10 mouse cellular contexts compared by ENCODE assay signal in genomic region chr2:30418259-30418658, GRCm38 (mm10). TPM values are rescaled to one million over a fixed set of nuclear protein-coding genes. Genes with fewer than 3 reads are reported as not detected.
DNase-seq lines count a peak whose midpoint lies in the region; ATAC-seq and TF ChIP-seq lines count a peak whose summit lies in the region.
"Had no signal": no experiment of that assay in that cellular context is flagged by ENCODE, and none has a peak within 500 bp of the region (broad histone marks: within the 10 kb centered on the region; RNA-seq: fewer than 3 reads in every experiment).

No protein-coding gene starts in this region.

- WGBS in heart, embryonic 14.5 days, result 75% methylated on average over 6 of the region's 6 CpGs
- WGBS in forebrain, embryonic 14.5 days, result 82% methylated on average over 6 of the region's 6 CpGs
- WGBS in liver, embryonic 16.5 days (ENCODE audit: insufficient replicate concordance), result 60% methylated on average over 6 of the region's 6 CpGs

- peak overlapping the region in 1 of 2 experiments; percentile 70; a peak in 1 of 4 replicates for H3K27ac ChIP-seq in heart, embryonic 14.5 days (replicated peaks in 1 of 2; ENCODE audit: control insufficient read depth in 1 of 2, insufficient read depth in 1 of 2, low read depth in 2 of 2, low read length in 2 of 2)
- H3K27ac ChIP-seq in forebrain, embryonic 14.5 days (ENCODE audit: low read depth, low read length), result no peak overlapping the region
- peak overlapping the region; percentile 97 for H3K27ac ChIP-seq in liver, embryonic 16.5 days (ENCODE audit: low read length)

- no peak for TF ChIP-seq CTCF in G1E (IDR thresholded peaks at IDR 0.05; ENCODE audit: low read depth, low read length)

- peaks cover 26 to 40% of the 10 kb centered on the region in 2 experiments for H3K4me1 ChIP-seq in heart, embryonic 14.5 days (ENCODE audit: control insufficient read depth in 2 of 2, insufficient read depth in 2 of 2, low read length in 2 of 2)
- H3K4me1 ChIP-seq in G1E (ENCODE audit: insufficient read depth, low read depth, low read length), result peaks cover 69% of the 10 kb centered on the region
- peaks cover 10% of the 10 kb centered on the region for H3K4me1 ChIP-seq in forebrain, embryonic 14.5 days (ENCODE audit: control insufficient read depth, insufficient read depth, low read length)
- peaks cover 41% of the 10 kb centered on the region for H3K4me1 ChIP-seq in liver, embryonic 16.5 days (ENCODE audit: control insufficient read depth, low read depth, low read length)

- peak overlapping the region; percentile 46; the same call in 1 of the 2 replicates for H3K9ac ChIP-seq in heart, embryonic 14.5 days (ENCODE audit: low read length)
- peak overlapping the region; percentile 32; the same call in 1 of the 2 replicates for H3K9ac ChIP-seq in forebrain, embryonic 14.5 days (ENCODE audit: low read length)
- H3K9ac ChIP-seq in liver, embryonic 16.5 days (ENCODE audit: low read depth, low read length), result peak overlapping the region; percentile 73

- 0 out of 2 replicates have a peak overlapping the region, but pooled peaks have one; percentile 35 for H3K4me2 ChIP-seq in heart, embryonic 14.5 days (ENCODE audit: low read length)
- no peak overlapping the region for H3K4me2 ChIP-seq in forebrain, embryonic 14.5 days (ENCODE audit: low read length)
- H3K4me2 ChIP-seq in liver, embryonic 16.5 days (ENCODE audit: low read depth, low read length), result peak overlapping the region; percentile 88

- peaks cover 9% of the 10 kb centered on the region; the same call in 1 of the 2 replicates for H3K36me3 ChIP-seq in heart, embryonic 14.5 days (ENCODE audit: control insufficient read depth, insufficient read depth, low read length)
- H3K36me3 ChIP-seq in G1E (replicated peaks), result peaks cover 54% of the 10 kb centered on the region
- H3K36me3 ChIP-seq in forebrain, embryonic 14.5 days (ENCODE audit: control insufficient read depth, insufficient read depth, low read length), result 0 out of 2 replicates have a peak, but pooled peaks cover 5% of the 10 kb centered on the region
- peaks cover 2% of the 10 kb centered on the region; the same call in 1 of the 2 replicates for H3K36me3 ChIP-seq in liver, embryonic 16.5 days (ENCODE audit: control insufficient read depth, insufficient read depth)

- no peaks in the 10 kb centered on the region for H3K27me3 ChIP-seq in heart, embryonic 14.5 days (ENCODE audit: control insufficient read depth, insufficient read depth, low read length)
- no peaks in the 10 kb centered on the region for H3K27me3 ChIP-seq in G1E (ENCODE audit: insufficient read depth, low read length)
- H3K27me3 ChIP-seq in forebrain, embryonic 14.5 days (replicated peaks; ENCODE audit: control insufficient read depth, insufficient read depth, low read length), result no peaks in the 10 kb centered on the region
- H3K27me3 ChIP-seq in liver, embryonic 16.5 days (ENCODE audit: control insufficient read depth, insufficient read depth, low read depth, low read length), result no peaks in the 10 kb centered on the region

- H3K9me3 ChIP-seq in heart, embryonic 14.5 days (ENCODE audit: control insufficient read depth, low read length), result no peaks in the 10 kb centered on the region
- no peaks in the 10 kb centered on the region for H3K9me3 ChIP-seq in G1E (replicated peaks)
- H3K9me3 ChIP-seq in forebrain, embryonic 14.5 days (replicated peaks; ENCODE audit: control insufficient read depth, low read length), result no peaks in the 10 kb centered on the region
- no peaks in the 10 kb centered on the region for H3K9me3 ChIP-seq in liver, embryonic 16.5 days (replicated peaks; ENCODE audit: control insufficient read depth, low read length)

- DNase-seq in heart, adult 8-10 months (ENCODE audit: low spot score), result no peak
- DNase-seq in G1E (ENCODE audit: low spot score) (no peak), adipocyte (ENCODE audit: low spot score) (no peak)
- DNase-seq in forebrain, embryonic 14.5 days (ENCODE audit: low spot score), result no peak
- no peak for DNase-seq in adrenal gland, postnatal 36 days
- no peak for DNase-seq in ovary, postnatal 36 days (ENCODE audit: low spot score)
- DNase-seq: right cerebral cortex, postnatal 14 days had no signal

- no peak overlapping the region for H3K4me3 ChIP-seq in heart, embryonic 14.5 days (ENCODE audit: control insufficient read depth in 1 of 2, insufficient read depth in 1 of 2, low read depth in 1 of 2, low read length in 2 of 2)
- peak overlapping the region; percentile 69; the same call in 1 of the 2 replicates for H3K4me3 ChIP-seq in G1E (ENCODE audit: low read depth, low read length)
- H3K4me3 ChIP-seq in forebrain, embryonic 14.5 days (ENCODE audit: low read depth, low read length), result no peak overlapping the region
- peak overlapping the region; percentile 99 for H3K4me3 ChIP-seq in liver, embryonic 16.5 days (ENCODE audit: low read depth, low read length)

- no peak for ATAC-seq in heart, embryonic 14.5 days (ENCODE audit: insufficient number of reproducible peaks, insufficient read depth, low FRiP score, low read depth)
- no peak for ATAC-seq in G1E (ENCODE audit: extremely low read depth, insufficient number of reproducible peaks, low FRiP score, poor library complexity, severe bottlenecking)
- ATAC-seq in forebrain, embryonic 14.5 days, result no peak
- ATAC-seq in liver, embryonic 16.5 days (ENCODE audit: low read depth), result no peak
- ATAC-seq: lung, postnatal 0 days had no signal

RNA-seq across cellular contexts. Expression of gene Ptpa, which starts 2.4 kb away (rescaled TPM):
- polyA plus RNA-seq in heart, embryonic 14.5 days (2014; fragmentation: Nextera tagmentation; extraction: Ambion mirVana), result 42.0 and 61.2 TPM in 2 replicates
- 100 to 1,000 TPM in 1 of 4 experiments, 10 to 100 TPM in 3; 74.6 to 100 (median 83.0) TPM for total RNA-seq in heart, adult 8-10 months (2022)
- total RNA-seq in G1E (2014; fragmentation: Nextera tagmentation), result 87.0 and 106 TPM in 2 replicates
- total RNA-seq in G1E (2017), result 74.1 and 81.5 TPM in 2 replicates
- 502 and 583 TPM in 2 replicates for polyA plus RNA-seq in G1E (2012)
- polyA plus RNA-seq in forebrain, embryonic 14.5 days (2014; fragmentation: Nextera tagmentation; extraction: Ambion mirVana), result 66.6 and 88.4 TPM in 2 replicates
- 121 TPM in 2 replicates for polyA plus RNA-seq in liver, embryonic 16.5 days (2015; fragmentation: Nextera tagmentation; extraction: Ambion mirVana)
- total RNA-seq in adrenal gland, postnatal 36 days (2021), result 100 to 1,000 TPM; 123 to 143 TPM

RNA-seq across cellular contexts. Expression of gene Crat, which starts 2.6 kb away (rescaled TPM):
- polyA plus RNA-seq in heart, embryonic 14.5 days (2014; fragmentation: Nextera tagmentation; extraction: Ambion mirVana), result 127 and 135 TPM in 2 replicates
- 100 to 1,000 TPM; 490 to 636 (median 559) TPM for total RNA-seq in heart, adult 8-10 months (2022)
- total RNA-seq in G1E (2014; fragmentation: Nextera tagmentation), result 28.6 and 44.4 TPM in 2 replicates
- 16.1 and 17.2 TPM in 2 replicates for total RNA-seq in G1E (2017)
- polyA plus RNA-seq in G1E (2012), result 34.2 and 43.2 TPM in 2 replicates
- polyA plus RNA-seq in forebrain, embryonic 14.5 days (2014; fragmentation: Nextera tagmentation; extraction: Ambion mirVana), result 26.8 and 31.9 TPM in 2 replicates
- polyA plus RNA-seq in liver, embryonic 16.5 days (2015; fragmentation: Nextera tagmentation; extraction: Ambion mirVana), result 24.2 and 31.3 TPM in 2 replicates
- 100 to 1,000 TPM; 124 to 168 TPM for total RNA-seq in adrenal gland, postnatal 36 days (2021)

RNA-seq across cellular contexts. Expression of gene Dolpp1, which starts 26.2 kb away (rescaled TPM):
- polyA plus RNA-seq in heart, embryonic 14.5 days (2014; fragmentation: Nextera tagmentation; extraction: Ambion mirVana), result 16.8 and 20.8 TPM in 2 replicates
- 1 to 10 TPM; 5.7 to 9.8 (median 7.9) TPM for total RNA-seq in heart, adult 8-10 months (2022)
- total RNA-seq in G1E (2014; fragmentation: Nextera tagmentation) (16.0 and 17.3 TPM in 2 replicates), G1E (2017) (23.2 and 25.0 TPM in 2 replicates)
- polyA plus RNA-seq in G1E (2012), result 25.8 and 28.0 TPM in 2 replicates
- 48.1 and 57.8 TPM in 2 replicates for polyA plus RNA-seq in forebrain, embryonic 14.5 days (2014; fragmentation: Nextera tagmentation; extraction: Ambion mirVana)
- 14.7 and 16.5 TPM in 2 replicates for polyA plus RNA-seq in liver, embryonic 16.5 days (2015; fragmentation: Nextera tagmentation; extraction: Ambion mirVana)
- total RNA-seq in adrenal gland, postnatal 36 days (2021), result 10 to 100 TPM; 18.2 to 18.7 TPM

RNA-seq across cellular contexts. Expression of gene Miga2, which starts 54.2 kb away (rescaled TPM):
- polyA plus RNA-seq in heart, embryonic 14.5 days (2014; fragmentation: Nextera tagmentation; extraction: Ambion mirVana), result 28.3 and 31.6 TPM in 2 replicates
- 10 to 100 TPM; 66.5 to 76.0 (median 71.4) TPM for total RNA-seq in heart, adult 8-10 months (2022)
- total RNA-seq in G1E (2014; fragmentation: Nextera tagmentation) (9.5 and 12.0 TPM in 2 replicates), G1E (2017) (9.2 and 13.5 TPM in 2 replicates)
- polyA plus RNA-seq in G1E (2012), result 8.1 and 9.0 TPM in 2 replicates
- 18.7 and 23.7 TPM in 2 replicates for polyA plus RNA-seq in forebrain, embryonic 14.5 days (2014; fragmentation: Nextera tagmentation; extraction: Ambion mirVana)
- polyA plus RNA-seq in liver, embryonic 16.5 days (2015; fragmentation: Nextera tagmentation; extraction: Ambion mirVana), result 6.5 and 7.2 TPM in 2 replicates
- 10 to 100 TPM; 72.9 to 89.7 TPM for total RNA-seq in adrenal gland, postnatal 36 days (2021)

RNA-seq across cellular contexts. Expression of gene Ier5l, which starts 55.8 kb away (rescaled TPM):
- polyA plus RNA-seq in heart, embryonic 14.5 days (2014; fragmentation: Nextera tagmentation; extraction: Ambion mirVana), result 3.5 and 4.2 TPM in 2 replicates
- total RNA-seq in heart, adult 8-10 months (2022), result 1 to 10 TPM; 2.4 to 5.0 (median 4.3) TPM
- total RNA-seq in G1E (2014; fragmentation: Nextera tagmentation), result not detected in 2 replicates
- not detected in 2 replicates for total RNA-seq in G1E (2017)
- not detected in 2 replicates for polyA plus RNA-seq in G1E (2012)
- 3.0 and 3.6 TPM in 2 replicates for polyA plus RNA-seq in forebrain, embryonic 14.5 days (2014; fragmentation: Nextera tagmentation; extraction: Ambion mirVana)
- polyA plus RNA-seq in liver, embryonic 16.5 days (2015; fragmentation: Nextera tagmentation; extraction: Ambion mirVana), result 0.07 TPM in 1 of 2 replicates, not detected in the other
- 1 to 10 TPM; 3.3 to 4.5 TPM for total RNA-seq in adrenal gland, postnatal 36 days (2021)

Comparison
In these comparisons a context has a peak if more than half of its experiments do, and no peak if none do; other contexts are left out.
1. H3K4me3 ChIP-seq: peak in G1E (single experiment) and liver, embryonic 16.5 days (single experiment); none in heart, embryonic 14.5 days (0 of 2) and forebrain, embryonic 14.5 days (single experiment).
2. Peak in every context shown above with its lines, with median percentiles within 50 percentile points of each other: H3K9ac ChIP-seq.